Mouse (Mus musculus) MEL (cell line): ENCODE results near the gene Gpr1.

Source experiments
- CTCF ChIP-seq, 3 experiments: IDR thresholded peaks in 2 of 3; conservative IDR thresholded peaks in 1 of 3; 2 replicates each; pipeline ENCODE4 v1.5.1; 2011 to 2012; ENCODE audit warnings: low read length in 3 of 3, low read depth in 2 of 3, mild to moderate bottlenecking in 2 of 3, improper control_type of control experiment in 1 of 3, inconsistent platforms in 1 of 3, mixed read lengths in 1 of 3, moderate library complexity in 1 of 3; ENCODE audit not compliant: control insufficient read depth in 1 of 3, insufficient read depth in 1 of 3, poor library complexity in 1 of 3, severe bottlenecking in 1 of 3
- EP300 ChIP-seq, 2 experiments: IDR thresholded peaks; 2 replicates each; pipeline ENCODE4 v1.6.1; 2011; ENCODE audit warnings: improper control_type of control experiment in 2 of 2, low read length in 2 of 2, low read depth in 1 of 2, mild to moderate bottlenecking in 1 of 2
- ETS1 ChIP-seq: IDR thresholded peaks from 2 replicates; pipeline ENCODE4 v1.6.1; 2012; ENCODE audit warnings: low read depth, mild to moderate bottlenecking, inconsistent platforms, low read length, improper control_type of control experiment, moderate library complexity
- GABPA ChIP-seq: IDR thresholded peaks from 2 replicates; pipeline ENCODE4 v1.6.1; 2012; ENCODE audit warnings: low read depth, mild to moderate bottlenecking, inconsistent platforms, low read length, improper control_type of control experiment, moderate library complexity
- MAFK ChIP-seq: IDR thresholded peaks from 2 replicates; pipeline ENCODE4 v1.6.1; 2011; ENCODE audit warnings: low read depth, mild to moderate bottlenecking, low read length, improper control_type of control experiment, borderline replicate concordance
- POLR2A ChIP-seq, 2 experiments: IDR thresholded peaks; 2 replicates each; pipeline ENCODE4 v1.6.1; 2011 to 2012; ENCODE audit warnings: low read length in 2 of 2, mild to moderate bottlenecking in 2 of 2, control low read depth in 1 of 2, improper control_type of control experiment in 1 of 2, low read depth in 1 of 2, moderate library complexity in 1 of 2; ENCODE audit not compliant: control insufficient read depth in 1 of 2, insufficient read depth in 1 of 2, poor library complexity in 1 of 2
- POLR2AphosphoS5 ChIP-seq: IDR thresholded peaks from 2 replicates; pipeline ENCODE4 v1.6.1; 2012; ENCODE audit warnings: low read depth, borderline replicate concordance, mild to moderate bottlenecking, inconsistent platforms, low read length, moderate library complexity, mixed read lengths
- RAD21 ChIP-seq: IDR thresholded peaks from 2 replicates; pipeline ENCODE4 v1.6.1; 2011; ENCODE audit warnings: mild to moderate bottlenecking, low read depth, low read length, improper control_type of control experiment
- TBP ChIP-seq: IDR thresholded peaks from 2 replicates; pipeline ENCODE4 v1.8.0; 2011; ENCODE audit warnings: low read depth, low read length, improper control_type of control experiment
- TCF12 ChIP-seq: IDR thresholded peaks from 2 replicates; pipeline ENCODE4 v1.6.1; 2014; ENCODE audit warnings: low read depth, mild to moderate bottlenecking, inconsistent platforms, low read length, improper control_type of control experiment, moderate library complexity
- UBTF ChIP-seq: IDR thresholded peaks from 2 replicates; pipeline ENCODE4 v1.6.1; 2012; ENCODE audit warnings: low read depth, mild to moderate bottlenecking, inconsistent platforms, low read length, improper control_type of control experiment, moderate library complexity, borderline replicate concordance; ENCODE audit not compliant: insufficient read depth
- USF1 ChIP-seq: IDR thresholded peaks from 2 replicates; pipeline ENCODE4 v1.6.1; 2014; ENCODE audit warnings: low read depth, mild to moderate bottlenecking, inconsistent platforms, low read length, improper control_type of control experiment, moderate library complexity
- ZC3H11A ChIP-seq: IDR thresholded peaks from 2 replicates; pipeline ENCODE4 v1.6.1; 2012; ENCODE audit warnings: low read depth, mild to moderate bottlenecking, inconsistent platforms, low read length, improper control_type of control experiment

DNA sequence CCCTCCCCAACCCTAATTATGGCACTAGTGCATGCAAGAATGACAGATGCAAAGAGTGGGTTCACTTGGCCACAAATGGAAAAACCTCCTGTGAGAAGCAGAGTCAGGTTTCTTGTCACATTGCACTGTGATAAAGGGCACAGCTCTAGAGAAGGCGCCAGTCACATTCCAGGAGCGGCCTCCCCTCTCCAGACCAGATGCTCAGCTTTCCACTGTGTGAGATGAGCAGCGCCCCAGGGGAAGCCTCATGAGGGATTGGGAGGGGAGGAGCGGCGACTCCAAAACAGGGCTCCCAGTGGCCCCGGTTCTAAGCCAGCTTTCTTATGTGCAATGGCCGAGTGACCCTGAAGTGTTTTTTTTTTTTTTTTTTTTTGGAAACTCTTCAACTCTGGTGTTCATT is 11.5 kb upstream of the Gpr1 start:
- TF ChIP-seq USF1 (no peak), GABPA (no peak), UBTF (no peak), ETS1 (no peak), TBP (no peak), ZC3H11A (no peak), RAD21 (no peak), MAFK (no peak), POLR2A (IDR thresholded peaks at IDR 0.05; ENCODE audit: control insufficient read depth in 1 of 2, insufficient read depth in 1 of 2, low read depth in 1 of 2, low read length in 2 of 2, poor library complexity in 1 of 2) (no peak), CTCF (IDR thresholded peaks at IDR 0.05 in 2 of 3, conservative IDR thresholded peaks at IDR 0.05 in 1 of 3; ENCODE audit: control insufficient read depth in 1 of 3, insufficient read depth in 1 of 3, low read depth in 2 of 3, low read length in 3 of 3, poor library complexity in 1 of 3, severe bottlenecking in 1 of 3) (no peak), TCF12 (no peak), POLR2AphosphoS5 (no peak), EP300 (IDR thresholded peaks at IDR 0.05; ENCODE audit: low read depth in 1 of 2, low read length in 2 of 2) (no peak)
